Mouse (Mus musculus): ENCODE measurements around the gene Bscl2. TPM values are rescaled to one million over a fixed set of nuclear protein-coding genes. Genes with fewer than 3 reads are reported as not detected.
"Not testable (repeated sequence)": the region's sequence is repeated elsewhere in the genome, so short reads cannot be mapped to it uniquely, and the experiment has no call there.

Gene Bscl2
- polyA plus RNA-seq, 1 experiment = 750 TPM

DNA sequence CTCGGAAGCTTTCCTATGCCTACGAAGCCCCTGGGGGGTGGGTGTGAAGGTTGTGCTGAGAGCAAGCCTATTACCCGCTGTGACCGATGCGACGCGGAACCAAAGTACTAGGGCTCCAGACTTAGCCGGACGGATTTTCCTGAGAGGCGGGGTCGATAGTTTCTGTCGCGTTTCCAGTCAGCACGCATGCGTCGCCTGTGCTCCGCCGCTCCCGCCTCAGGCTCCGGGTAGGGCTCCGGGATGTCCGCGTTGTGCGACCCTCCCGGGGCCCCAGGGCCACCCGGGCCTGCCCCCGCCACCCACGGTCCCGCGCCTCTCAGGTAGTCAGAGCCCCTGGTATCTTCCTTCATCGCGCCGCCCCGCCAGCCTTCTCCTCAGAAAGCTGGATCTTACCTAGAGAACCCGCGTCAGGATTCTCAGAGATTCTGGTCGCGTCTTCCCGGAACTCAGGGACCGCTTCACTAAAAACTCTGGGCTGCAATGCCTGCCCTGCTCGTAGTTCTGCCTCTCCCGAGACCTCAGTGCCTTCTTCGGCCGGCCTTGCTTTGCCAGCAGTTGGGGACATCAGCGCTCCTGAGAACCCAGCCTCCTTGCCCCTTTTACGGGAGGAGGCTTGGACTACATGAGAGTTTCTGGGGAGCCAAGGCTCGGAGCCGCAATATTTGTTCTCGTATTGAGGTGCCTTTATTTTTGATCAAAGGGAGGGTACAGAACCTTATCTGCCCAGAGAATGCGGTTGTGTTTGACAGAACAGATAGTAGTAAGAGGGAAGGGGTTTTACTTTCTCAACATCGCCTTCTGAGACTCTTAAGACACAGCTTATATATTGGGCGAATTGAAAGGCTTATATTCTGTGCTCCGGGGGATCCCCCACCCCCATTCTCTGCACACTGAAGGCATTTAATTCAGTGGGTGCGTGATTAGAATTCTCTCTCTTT is 55.8 kb downstream of the Bscl2 start, which contains the start of gene Ints5:
Ints5 (plus strand) TSS at position 177 of the 938 bp plus-strand sequence.
- H3K27ac ChIP-seq (ENCODE audit: control insufficient read depth, insufficient read depth, low read depth, low read length) = peak within 1 kb of the TSS; percentile 73
- no peaks in the 10 kb centered on the region for H3K36me3 ChIP-seq (ENCODE audit: control insufficient read depth, insufficient read depth, low read length)
- TF ChIP-seq POLR2A (IDR thresholded peaks at IDR 0.05; ENCODE audit: control insufficient read depth, low read depth, low read length) = peak; percentile 92
- TF ChIP-seq CTCF (IDR thresholded peaks at IDR 0.05; ENCODE audit: control insufficient read depth, insufficient read depth, insufficient replicate concordance, low read depth, low read length) = no peak
- H3K4me1 ChIP-seq (ENCODE audit: control insufficient read depth, insufficient read depth, low read length) = peaks cover 16% of the 10 kb centered on the region
- H3K4me3 ChIP-seq (ENCODE audit: control insufficient read depth, low read depth, low read length) = peak within 1 kb of the TSS; percentile 76
- H3K27me3 ChIP-seq (ENCODE audit: control insufficient read depth, insufficient read depth, low read length) = no peaks in the 10 kb centered on the region

DNA sequence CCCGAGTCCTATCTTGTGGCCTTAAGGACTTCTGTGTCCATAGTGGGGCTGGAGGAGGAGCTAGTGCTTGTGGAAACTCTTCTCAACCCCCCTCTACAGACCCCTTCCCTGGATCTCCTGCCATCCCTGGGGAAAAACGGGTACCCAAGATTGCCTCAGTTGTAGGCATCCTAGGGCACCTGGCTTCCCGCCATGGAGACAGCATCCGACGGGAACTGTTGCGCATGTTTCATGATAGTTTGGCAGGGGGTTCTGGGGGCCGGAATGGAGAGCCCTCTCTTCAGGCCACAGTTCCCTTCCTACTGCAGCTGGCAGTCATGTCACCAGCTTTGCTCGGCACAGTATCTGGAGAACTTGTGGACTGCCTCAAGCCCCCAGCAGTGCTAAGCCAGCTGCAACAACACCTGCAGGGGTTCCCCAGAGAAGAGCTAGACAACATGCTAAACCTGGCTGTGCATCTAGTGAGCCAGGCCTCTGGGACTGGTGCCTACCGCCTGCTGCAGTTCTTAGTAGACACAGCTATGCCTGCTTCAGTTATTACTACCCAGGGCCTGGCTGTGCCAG is 58.2 kb downstream of the Bscl2 start:
- Histone ChIP-seq H3K36me3 (ENCODE audit: control insufficient read depth, insufficient read depth, low read length) (no peaks in the 10 kb centered on the region), H3K27me3 (ENCODE audit: control insufficient read depth, insufficient read depth, low read length) (no peaks in the 10 kb centered on the region), H3K27ac (ENCODE audit: control insufficient read depth, insufficient read depth, low read depth, low read length) (no peak overlapping the region), H3K4me1 (ENCODE audit: control insufficient read depth, insufficient read depth, low read length) (peaks cover 16% of the 10 kb centered on the region), H3K4me3 (ENCODE audit: control insufficient read depth, low read depth, low read length) (no peak overlapping the region)
- TF ChIP-seq CTCF (IDR thresholded peaks at IDR 0.05; ENCODE audit: control insufficient read depth, insufficient read depth, insufficient replicate concordance, low read depth, low read length) = no peak
- TF ChIP-seq POLR2A (IDR thresholded peaks at IDR 0.05; ENCODE audit: control insufficient read depth, low read depth, low read length) = no peak

DNA sequence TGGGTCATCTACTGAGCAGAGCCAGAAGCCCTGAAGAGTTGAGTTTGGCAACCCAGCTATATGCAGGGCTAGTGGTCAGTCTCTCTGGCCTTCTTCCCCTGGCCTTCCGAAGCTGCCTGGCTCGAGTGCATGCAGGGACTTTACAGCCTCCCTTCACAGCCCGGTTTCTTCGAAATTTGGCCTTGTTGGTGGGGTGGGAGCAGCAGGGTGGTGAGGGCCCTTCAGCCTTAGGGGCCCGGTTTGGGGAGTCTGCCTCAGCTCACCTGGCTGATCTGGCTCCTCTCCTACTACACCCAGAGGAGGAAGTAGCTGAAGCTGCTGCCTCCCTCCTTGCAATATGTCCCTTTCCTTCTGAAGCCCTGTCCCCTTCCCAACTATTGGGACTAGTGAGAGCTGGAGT is 59.0 kb downstream of the Bscl2 start:
- peak overlapping the region; percentile 92; the same call in 1 of the 2 replicates for H3K4me3 ChIP-seq (ENCODE audit: control insufficient read depth, low read depth, low read length)
- H3K4me1 ChIP-seq (ENCODE audit: control insufficient read depth, insufficient read depth, low read length) = peaks cover 16% of the 10 kb centered on the region
- H3K36me3 ChIP-seq (ENCODE audit: control insufficient read depth, insufficient read depth, low read length); H3K27ac ChIP-seq (ENCODE audit: control insufficient read depth, insufficient read depth, low read depth, low read length); H3K27me3 ChIP-seq (ENCODE audit: control insufficient read depth, insufficient read depth, low read length): not testable (repeated sequence)

DNA sequence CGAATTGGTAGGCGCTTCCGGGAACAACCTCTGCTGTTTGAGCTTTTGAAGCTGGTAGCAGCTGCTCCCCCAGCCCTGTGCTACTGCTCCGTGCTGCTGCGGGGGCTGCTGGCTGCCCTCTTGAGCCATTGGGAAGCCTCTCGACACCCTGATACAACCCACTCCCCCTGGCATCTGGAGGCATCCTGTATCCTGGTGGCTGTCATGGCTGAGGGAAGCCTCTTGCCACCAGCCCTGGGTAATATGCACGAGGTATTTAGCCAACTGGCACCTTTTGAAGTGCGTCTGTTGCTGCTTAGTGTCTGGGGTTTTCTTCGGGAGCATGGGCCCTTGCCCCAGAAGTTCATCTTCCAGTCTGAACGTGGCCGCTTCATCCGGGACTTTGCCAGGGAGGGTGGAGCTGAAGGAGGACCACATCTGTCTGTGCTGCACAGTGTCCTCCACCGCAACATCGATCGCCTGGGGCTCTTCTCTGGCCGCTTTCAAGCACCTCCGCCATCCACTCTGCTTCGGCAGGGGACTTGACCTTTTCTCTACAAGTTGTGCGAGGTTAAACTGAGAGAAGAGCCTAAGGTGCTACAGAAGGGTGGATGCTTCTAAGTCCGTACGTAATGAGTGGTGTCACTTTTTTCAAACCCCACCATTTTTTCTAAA is 60.1 kb downstream of the Bscl2 start:
- H3K36me3 ChIP-seq (ENCODE audit: control insufficient read depth, insufficient read depth, low read length); H3K27me3 ChIP-seq (ENCODE audit: control insufficient read depth, insufficient read depth, low read length): not testable (repeated sequence)
- H3K4me1 ChIP-seq (ENCODE audit: control insufficient read depth, insufficient read depth, low read length) = peaks cover 16% of the 10 kb centered on the region
- peak overlapping the region; percentile 78 for H3K27ac ChIP-seq (ENCODE audit: control insufficient read depth, insufficient read depth, low read depth, low read length)
- H3K4me3 ChIP-seq (ENCODE audit: control insufficient read depth, low read depth, low read length) = peak overlapping the region; percentile 92

DNA sequence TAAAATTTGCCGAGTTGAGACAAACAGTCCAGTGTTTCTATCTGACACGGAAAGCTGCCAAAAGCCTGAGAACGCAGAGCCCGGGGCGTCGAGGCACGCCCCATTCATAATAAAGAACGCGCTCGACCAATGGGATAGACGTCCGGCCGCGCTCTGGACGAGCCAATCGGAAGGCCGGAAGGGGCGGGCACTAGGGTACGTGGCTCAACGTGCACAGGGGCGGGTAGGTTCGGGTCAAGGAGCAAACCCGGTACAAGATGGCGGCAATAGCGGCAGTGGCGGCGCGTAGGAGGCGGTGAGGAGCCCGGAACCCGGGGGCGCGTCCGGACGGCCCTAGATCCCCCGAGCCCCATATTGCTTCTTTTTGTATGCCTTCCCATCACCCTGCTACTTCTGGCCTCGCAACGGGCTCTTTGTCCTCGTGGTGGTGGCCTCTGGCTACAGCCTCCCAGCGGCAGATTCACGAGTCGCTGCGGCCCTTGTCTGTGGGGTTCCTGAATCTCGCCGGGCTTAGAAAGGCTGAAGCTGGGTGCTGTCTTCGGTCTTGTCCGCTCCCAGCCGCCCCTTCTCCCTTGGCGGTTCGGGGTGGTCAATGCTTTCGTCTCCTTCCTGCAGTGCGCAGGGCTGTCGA is 60.7 kb downstream of the Bscl2 start, which contains the start of gene Ganab:
Ganab (plus strand) TSS at position 207 of the 631 bp plus-strand sequence.
- TF ChIP-seq POLR2A (IDR thresholded peaks at IDR 0.05; ENCODE audit: control insufficient read depth, low read depth, low read length) (peak; percentile 93), CTCF (IDR thresholded peaks at IDR 0.05; ENCODE audit: control insufficient read depth, insufficient read depth, insufficient replicate concordance, low read depth, low read length) (no peak)
- Histone ChIP-seq H3K27ac (ENCODE audit: control insufficient read depth, insufficient read depth, low read depth, low read length) (peak within 1 kb of the TSS; percentile 80), H3K4me1 (ENCODE audit: control insufficient read depth, insufficient read depth, low read length) (peaks cover 14% of the 10 kb centered on the region), H3K36me3 (ENCODE audit: control insufficient read depth, insufficient read depth, low read length) (peaks cover 2% of the 10 kb centered on the region), H3K27me3 (ENCODE audit: control insufficient read depth, insufficient read depth, low read length) (no peaks in the 10 kb centered on the region), H3K4me3 (ENCODE audit: control insufficient read depth, low read depth, low read length) (peak within 1 kb of the TSS; percentile 92)

Other genes starting within 250 kb of the Bscl2 start
- 0.04 and 0.05 TPM in 2 replicates for gene Slc22a8, start 246.2 kb upstream of the Bscl2 start, polyA plus RNA-seq (2012; rRNA removed)
- gene Slc22a6, start 219.4 kb upstream of the Bscl2 start, polyA plus RNA-seq (2012; rRNA removed) = not detected in 2 replicates
- gene Chrm1, start 173.7 kb upstream of the Bscl2 start, polyA plus RNA-seq (2012; rRNA removed) = 0.58 and 0.99 TPM in 2 replicates
- 111 and 121 TPM in 2 replicates for gene Slc3a2, start 114.1 kb upstream of the Bscl2 start, polyA plus RNA-seq (2012; rRNA removed)
- 18.3 and 21.8 TPM in 2 replicates for gene Wdr74, start 101.6 kb upstream of the Bscl2 start, polyA plus RNA-seq (2012; rRNA removed)
- 670 and 676 TPM in 2 replicates for gene 1700092M07Rik, start 96.7 kb upstream of the Bscl2 start, polyA plus RNA-seq (2012; rRNA removed)
- 61.5 and 62.8 TPM in 2 replicates for gene Stx5a, start 96.1 kb upstream of the Bscl2 start, polyA plus RNA-seq (2012; rRNA removed)
- 166 and 174 TPM in 2 replicates for gene Nxf1, start 80.4 kb upstream of the Bscl2 start, polyA plus RNA-seq (2012; rRNA removed)
- gene Tmem223, start 66.5 kb upstream of the Bscl2 start, polyA plus RNA-seq (2012; rRNA removed) = 15.8 and 17.0 TPM in 2 replicates
- 29.7 and 30.8 TPM in 2 replicates for gene Tmem179b, start 63.0 kb upstream of the Bscl2 start, polyA plus RNA-seq (2012; rRNA removed)
- 28.1 and 36.2 TPM in 2 replicates for gene Taf6l, start 51.0 kb upstream of the Bscl2 start, polyA plus RNA-seq (2012; rRNA removed)
- gene Polr2g, start 38.9 kb upstream of the Bscl2 start, polyA plus RNA-seq (2012; rRNA removed) = 38.4 and 48.4 TPM in 2 replicates
- 40.5 and 44.2 TPM in 2 replicates for gene Zbtb3, start 34.9 kb upstream of the Bscl2 start, polyA plus RNA-seq (2012; rRNA removed)
- 6.8 and 7.9 TPM in 2 replicates for gene Ttc9c, start 18.1 kb upstream of the Bscl2 start, polyA plus RNA-seq (2012; rRNA removed)
- gene Hnrnpul2, start 17.5 kb upstream of the Bscl2 start, polyA plus RNA-seq (2012; rRNA removed) = 12.9 and 14.9 TPM in 2 replicates
- gene AC129217.1, start 7.7 kb upstream of the Bscl2 start, polyA plus RNA-seq (2012; rRNA removed) = 0.64 and 1.9 TPM in 2 replicates
- gene Gng3, start 1.7 kb downstream of the Bscl2 start, polyA plus RNA-seq (2012; rRNA removed) = 2.0 and 2.4 TPM in 2 replicates
- 0.37 and 0.40 TPM in 2 replicates for gene Lrrn4cl, start 13.3 kb downstream of the Bscl2 start, polyA plus RNA-seq (2012; rRNA removed)
- gene Ubxn1, start 34.0 kb downstream of the Bscl2 start, polyA plus RNA-seq (2012; rRNA removed) = 83.7 and 92.2 TPM in 2 replicates
- gene Uqcc3, start 43.5 kb downstream of the Bscl2 start, polyA plus RNA-seq (2012; rRNA removed) = 40.0 and 41.0 TPM in 2 replicates
- 1.1 and 1.9 TPM in 2 replicates for gene Lbhd1, start 46.3 kb downstream of the Bscl2 start, polyA plus RNA-seq (2012; rRNA removed)
- not detected in 2 replicates for gene Gm49403, start 46.5 kb downstream of the Bscl2 start, polyA plus RNA-seq (2012; rRNA removed)
- 48.2 and 48.4 TPM in 2 replicates for gene 1810009A15Rik, start 51.4 kb downstream of the Bscl2 start, polyA plus RNA-seq (2012; rRNA removed)
- gene Gm49416, start 51.5 kb downstream of the Bscl2 start, polyA plus RNA-seq (2012; rRNA removed) = 1.1 TPM in 1 of 2 replicates, not detected in the other
- 6.6 and 6.7 TPM in 2 replicates for gene Ints5, start 55.5 kb downstream of the Bscl2 start, polyA plus RNA-seq (2012; rRNA removed)
- gene Ganab, start 60.6 kb downstream of the Bscl2 start, polyA plus RNA-seq (2012; rRNA removed) = 49.9 and 57.0 TPM in 2 replicates
- gene B3gat3, start 82.9 kb downstream of the Bscl2 start, polyA plus RNA-seq (2012; rRNA removed) = 19.5 and 20.4 TPM in 2 replicates
- gene Rom1, start 91.9 kb downstream of the Bscl2 start, polyA plus RNA-seq (2012; rRNA removed) = 11.6 and 13.7 TPM in 2 replicates
- 4.9 and 5.7 TPM in 2 replicates for gene Eml3, start 92.1 kb downstream of the Bscl2 start, polyA plus RNA-seq (2012; rRNA removed)
- 14.0 and 14.5 TPM in 2 replicates for gene Mta2, start 104.4 kb downstream of the Bscl2 start, polyA plus RNA-seq (2012; rRNA removed)
- gene Tut1, start 116.4 kb downstream of the Bscl2 start, polyA plus RNA-seq (2012; rRNA removed) = 38.2 and 38.6 TPM in 2 replicates
- gene Eef1g, start 129.6 kb downstream of the Bscl2 start, polyA plus RNA-seq (2012; rRNA removed) = 442 and 506 TPM in 2 replicates
- 1.6 and 2.3 TPM in 2 replicates for gene Ahnak, start 151.8 kb downstream of the Bscl2 start, polyA plus RNA-seq (2012; rRNA removed)

All from testis, adult 2 months (tissue).